7 mouse cellular contexts compared by ENCODE assay signal in genomic region chr9:37932519-37932918, GRCm38 (mm10). TPM values are rescaled to one million over a fixed set of nuclear protein-coding genes. Genes with fewer than 3 reads are reported as not detected.
DNase-seq lines count a peak whose midpoint lies in the region; ATAC-seq and TF ChIP-seq lines count a peak whose summit lies in the region.

No protein-coding gene starts in this region.

- ATAC-seq in hindbrain, embryonic 11.5 days (ENCODE audit: low FRiP score), result peak; percentile 82

- no peak overlapping the region for H3K9ac ChIP-seq in hindbrain, embryonic 11.5 days (ENCODE audit: low read depth, low read length)

- peak; percentile 96 for TF ChIP-seq CTCF in layer of hippocampus, adult 2 months (conservative IDR thresholded peaks at IDR 0.05)

- H3K4me2 ChIP-seq in hindbrain, embryonic 11.5 days (replicated peaks; ENCODE audit: low read depth, low read length), result no peak overlapping the region

- no peaks in the 10 kb centered on the region for H3K36me3 ChIP-seq in hindbrain, embryonic 11.5 days (ENCODE audit: control insufficient read depth, insufficient read depth, low read length)

- peak; percentile 51 for DNase-seq in Muller cell, postnatal 12 days (ENCODE audit: inconsistent ontology term)
- peak; percentile 90 for DNase-seq in brain, adult 2 months (ENCODE audit: low read depth, low spot score)
- DNase-seq in fat pad, adult 2 months (ENCODE audit: extremely low read depth, low read depth, low spot score), result peak; percentile 5
- DNase-seq in hindbrain, embryonic 11.5 days (ENCODE audit: low spot score), result peak; percentile 83
- DNase-seq in layer of hippocampus, adult 2 months (ENCODE audit: low spot score in 2 of 2), result peak; percentile 77 to 79
- peak; percentile 62 for DNase-seq in lung, postnatal 36 days
- peak; percentile 88 for DNase-seq in right cerebral cortex, postnatal 10 days (ENCODE audit: low spot score in 2 of 2)

- no peak overlapping the region for H3K27ac ChIP-seq in hindbrain, embryonic 11.5 days (ENCODE audit: low read depth, low read length)
- 0 out of 2 replicates have a peak overlapping the region, but pooled peaks have one; percentile 24 for H3K27ac ChIP-seq in layer of hippocampus, adult 2 months

- H3K4me1 ChIP-seq in hindbrain, embryonic 11.5 days (replicated peaks; ENCODE audit: control insufficient read depth, insufficient read depth, low read length), result no peaks in the 10 kb centered on the region

- WGBS in hindbrain, embryonic 11.5 days, result 5% methylated on average over 11 of the region's 11 CpGs

- H3K4me3 ChIP-seq in hindbrain, embryonic 11.5 days (ENCODE audit: low read depth, low read length), result no peak overlapping the region
- H3K4me3 ChIP-seq in layer of hippocampus, adult 2 months, result no peak overlapping the region

- no peaks in the 10 kb centered on the region for H3K9me3 ChIP-seq in hindbrain, embryonic 11.5 days (ENCODE audit: control insufficient read depth, low read length)

- no peaks in the 10 kb centered on the region for H3K27me3 ChIP-seq in hindbrain, embryonic 11.5 days (ENCODE audit: control insufficient read depth, insufficient read depth, low read length)

RNA-seq across cellular contexts. Expression of gene Olfr878, which starts 14.9 kb away (rescaled TPM):
- not detected in 2 replicates for polyA plus RNA-seq in hindbrain, embryonic 11.5 days (2014; fragmentation: Nextera tagmentation; extraction: Ambion mirVana)
- not detected for total RNA-seq in layer of hippocampus, adult 2 months (2021)

RNA-seq across cellular contexts. Expression of gene Olfr145, which starts 36.0 kb away (rescaled TPM):
- polyA plus RNA-seq in hindbrain, embryonic 11.5 days (2014; fragmentation: Nextera tagmentation; extraction: Ambion mirVana), result not detected in 2 replicates
- total RNA-seq in layer of hippocampus, adult 2 months (2021), result not detected

RNA-seq across cellular contexts. Expression of gene Olfr881, which starts 59.1 kb away (rescaled TPM):
- polyA plus RNA-seq in hindbrain, embryonic 11.5 days (2014; fragmentation: Nextera tagmentation; extraction: Ambion mirVana), result not detected in 2 replicates
- total RNA-seq in layer of hippocampus, adult 2 months (2021), result not detected

Comparison
In these comparisons a context has a peak if more than half of its experiments do, and no peak if none do; other contexts are left out.
1. DNase-seq: peak in every context shown above with its lines; median percentile 90 in brain, adult 2 months; 88 in right cerebral cortex, postnatal 10 days; 83 in hindbrain, embryonic 11.5 days; 78 in layer of hippocampus, adult 2 months; 62 in lung, postnatal 36 days; 51 in Muller cell, postnatal 12 days; 5 in fat pad, adult 2 months.